Mouse (Mus musculus) cortical plate, adult 2 months (tissue): ENCODE results near the gene Smoc1.

Experiments
- CTCF ChIP-seq: fragments of 200-500 bp; IDR thresholded peaks from 2 replicates; pipeline ENCODE4 v1.5.1; 2011; ENCODE audit warnings: mild to moderate bottlenecking, control low read depth, low read length; ENCODE audit not compliant: insufficient read depth; ENCODE audit errors: extremely low read depth
- POLR2A ChIP-seq: fragments of 200-500 bp; IDR thresholded peaks from 2 replicates; pipeline ENCODE4 v1.6.1; 2011; ENCODE audit warnings: mild to moderate bottlenecking, low read length, control low read depth; ENCODE audit not compliant: insufficient read depth; ENCODE audit errors: extremely low read depth

DNA sequence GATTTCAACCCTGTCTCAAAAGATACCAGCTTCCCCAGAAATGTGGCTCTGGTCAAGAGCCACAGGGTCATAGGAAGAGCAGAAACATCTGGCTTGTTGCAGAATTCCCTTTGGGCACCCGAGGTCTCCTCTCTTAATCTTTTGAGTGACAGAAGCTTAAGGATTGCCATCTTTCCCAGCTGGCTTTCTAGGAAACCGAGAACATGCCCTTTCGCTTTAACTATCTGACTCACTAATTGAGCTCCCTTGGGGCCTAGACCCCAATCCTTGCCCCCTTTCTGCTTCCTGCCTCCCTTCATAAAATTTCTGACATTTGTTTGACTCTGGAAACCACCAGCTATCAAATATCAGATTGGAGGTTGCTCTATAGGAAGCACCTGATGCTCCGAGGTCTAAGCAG, 3.1 kb downstream of the Smoc1 start:
- TF ChIP-seq CTCF: no peak
- no peak for TF ChIP-seq POLR2A
